Mouse (Mus musculus): ENCODE measurements at regions not wholly inside any gene's neighbourhood (a gene's known extent, or its start where the extent isn't known, plus 50 kb on each side); places are given as distances from the start of the nearest gene placed in this dataset.

DNA sequence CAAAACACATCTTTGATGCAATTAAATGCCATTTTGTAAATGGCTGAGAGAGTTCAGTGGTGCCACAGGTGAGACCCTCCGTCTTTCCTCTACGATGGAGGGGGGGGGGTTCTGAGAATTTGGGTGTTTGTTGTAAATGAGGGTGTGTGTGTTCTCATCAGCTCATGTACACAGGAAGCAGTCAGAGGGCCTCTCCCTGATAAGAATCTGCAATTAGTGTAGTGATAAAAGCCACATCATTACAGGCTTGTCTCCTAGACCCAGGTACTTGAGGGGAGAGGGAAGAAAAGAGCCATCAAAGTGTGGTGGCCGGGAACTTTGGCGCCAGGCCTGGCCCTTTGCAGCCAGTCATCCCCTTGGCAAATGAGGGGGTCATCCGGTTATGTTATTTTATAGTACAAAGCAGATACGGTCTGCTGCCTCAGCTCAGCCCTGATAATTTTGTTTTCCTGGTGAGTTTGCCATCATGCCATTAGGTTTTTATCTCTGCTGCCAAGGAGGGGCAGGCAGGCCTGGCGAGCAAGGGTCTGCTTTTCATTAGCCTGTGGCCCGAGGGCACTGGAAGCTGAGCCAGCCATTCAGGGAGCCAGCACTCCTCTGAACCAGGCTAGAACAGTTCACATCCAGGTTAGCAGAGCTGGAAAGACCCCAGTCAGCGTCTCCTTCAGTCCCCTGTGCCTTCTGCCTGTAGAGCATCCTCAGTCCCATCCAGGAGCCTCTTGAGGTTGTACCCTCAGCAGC lies 59.7 kb downstream of the H2al1j start:
- in situ Hi-C loops (cut with MboI; ENCODE audit: low pct_unique_long_range_greater_than_20kb in 1 of 2, low sequenced_read_pairs in 2 of 2, unreplicated experiment in 1 of 2): no loop called here

GRCm38 (mm10) chrX:11388860-11389259 lies 61.2 kb downstream of the H2al1j start:
- in situ Hi-C loops (cut with MboI; ENCODE audit: low pct_unique_long_range_greater_than_20kb in 1 of 2, low sequenced_read_pairs in 2 of 2, unreplicated experiment in 1 of 2): no loop called here

GRCm38 (mm10) chrX:11400406-11400805 lies 72.8 kb downstream of the H2al1j start:
- in situ Hi-C loops (cut with MboI; ENCODE audit: low pct_unique_long_range_greater_than_20kb in 1 of 2, low sequenced_read_pairs in 2 of 2, unreplicated experiment in 1 of 2): no loop called here

- in situ Hi-C loops (cut with MboI; ENCODE audit: low pct_unique_long_range_greater_than_20kb in 1 of 2, low sequenced_read_pairs in 2 of 2, unreplicated experiment in 1 of 2): no loop called here
Measured at GRCm38 (mm10) chrX:11404369-11404768, 76.7 kb downstream of the H2al1j start.

DNA sequence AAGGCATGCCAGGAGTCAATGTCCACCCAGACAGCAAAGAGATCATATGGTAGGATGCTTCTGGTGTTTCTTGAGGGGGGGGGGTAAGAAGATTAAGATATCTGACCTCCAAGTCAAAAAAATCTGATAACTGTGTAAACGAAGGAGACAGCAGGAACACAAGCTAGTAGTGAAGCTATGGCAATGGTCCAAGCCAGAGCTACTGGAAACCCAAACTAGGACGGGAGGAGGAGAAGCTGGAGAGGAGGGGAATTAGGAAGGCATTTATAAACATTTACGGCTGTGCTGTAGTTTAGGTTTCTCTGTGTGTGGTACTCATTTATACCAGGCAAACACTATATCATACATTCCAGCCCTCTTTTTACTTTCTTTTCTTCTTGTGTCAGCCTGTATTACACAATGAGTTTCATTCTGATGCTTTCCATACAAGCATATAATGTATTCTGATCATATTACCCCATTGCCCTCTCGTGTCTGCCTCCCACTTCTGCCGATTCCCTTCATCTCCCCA lies 84.7 kb downstream of the H2al1j start:
- in situ Hi-C loops (cut with MboI; ENCODE audit: low pct_unique_long_range_greater_than_20kb in 1 of 2, low sequenced_read_pairs in 2 of 2, unreplicated experiment in 1 of 2): no loop called here

DNA sequence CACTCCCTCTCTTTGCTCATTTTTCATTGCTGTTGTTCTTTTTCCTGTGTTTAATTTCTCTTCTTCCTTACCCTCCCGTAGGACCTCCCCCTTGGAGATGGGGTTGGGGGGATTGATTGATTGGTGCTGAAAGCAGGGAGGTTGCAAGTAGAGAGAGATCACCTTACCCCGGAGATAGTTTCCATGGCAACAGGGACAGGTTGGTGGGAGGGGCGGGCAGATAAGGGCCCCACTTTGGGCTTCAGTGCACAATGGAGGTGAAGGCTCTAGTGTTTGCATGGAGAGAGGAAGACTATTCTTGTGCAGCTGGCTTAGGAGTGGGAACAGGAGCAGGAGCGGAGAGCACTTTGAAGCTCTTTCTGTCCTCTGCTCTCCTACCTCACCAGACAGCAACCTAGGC lies 88.0 kb downstream of the H2al1j start:
- in situ Hi-C loops (cut with MboI; ENCODE audit: low pct_unique_long_range_greater_than_20kb in 1 of 2, low sequenced_read_pairs in 2 of 2, unreplicated experiment in 1 of 2): no loop called here

DNA sequence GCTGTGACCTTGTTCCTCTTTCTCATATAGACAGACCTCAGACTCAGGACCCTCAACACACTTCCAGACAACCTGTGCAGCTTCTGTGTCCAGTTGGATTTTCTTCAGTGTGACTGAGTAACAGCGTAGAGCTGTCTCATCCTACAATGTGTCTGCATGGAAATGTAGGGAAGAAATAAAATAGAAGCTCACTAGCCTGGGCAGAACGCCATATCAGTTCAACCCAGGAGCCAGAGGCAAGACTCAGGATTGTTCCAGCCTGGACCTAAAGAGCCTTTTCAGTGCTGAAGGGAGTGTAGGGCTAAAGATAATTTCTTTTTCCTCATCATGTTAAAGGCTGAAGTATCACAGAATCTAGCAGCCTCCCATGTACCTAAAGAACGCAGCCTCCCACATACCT lies 88.9 kb downstream of the H2al1j start:
- in situ Hi-C loops (cut with MboI; ENCODE audit: low pct_unique_long_range_greater_than_20kb in 1 of 2, low sequenced_read_pairs in 2 of 2, unreplicated experiment in 1 of 2): no loop called here

GRCm38 (mm10) chrX:11417861-11418260 lies 90.2 kb downstream of the H2al1j start:
- in situ Hi-C loops (cut with MboI; ENCODE audit: low pct_unique_long_range_greater_than_20kb in 1 of 2, low sequenced_read_pairs in 2 of 2, unreplicated experiment in 1 of 2): no loop called here

DNA sequence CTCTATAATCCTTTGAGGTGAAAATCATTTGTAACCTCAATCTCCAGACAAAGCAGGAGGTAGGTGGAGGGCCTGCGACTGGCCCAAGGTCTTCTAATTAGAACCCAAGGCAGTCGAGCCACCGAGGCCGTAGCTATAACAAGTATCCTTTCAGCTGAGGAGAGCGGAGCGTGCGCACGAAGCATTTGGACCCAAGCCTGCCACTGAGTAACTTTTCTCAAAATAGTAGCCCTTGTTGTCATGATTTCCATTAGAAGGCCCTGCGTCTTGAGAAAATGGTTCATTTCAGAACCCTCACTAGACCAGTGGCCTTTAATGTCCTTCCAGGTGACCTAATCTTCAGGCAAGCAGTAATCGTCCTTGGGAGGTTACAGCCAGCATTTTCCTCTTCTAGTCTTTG lies 90.6 kb downstream of the H2al1j start:
- in situ Hi-C loops (cut with MboI; ENCODE audit: low pct_unique_long_range_greater_than_20kb in 1 of 2, low sequenced_read_pairs in 2 of 2, unreplicated experiment in 1 of 2): no loop called here

- in situ Hi-C loops (cut with MboI; ENCODE audit: low pct_unique_long_range_greater_than_20kb in 1 of 2, low sequenced_read_pairs in 2 of 2, unreplicated experiment in 1 of 2): no loop called here
Measured at GRCm38 (mm10) chrX:11419162-11419631, 91.6 kb downstream of the H2al1j start.

GRCm38 (mm10) chrX:11432403-11433004 lies 104.9 kb downstream of the H2al1j start:
- in situ Hi-C loops (cut with MboI; ENCODE audit: low pct_unique_long_range_greater_than_20kb in 1 of 2, low sequenced_read_pairs in 2 of 2, unreplicated experiment in 1 of 2): loop anchor here in 1 of 2 experiments (25.0 kb wide), 1 partner anchor 105 kb away; no protein-coding TSS in a partner anchor

DNA sequence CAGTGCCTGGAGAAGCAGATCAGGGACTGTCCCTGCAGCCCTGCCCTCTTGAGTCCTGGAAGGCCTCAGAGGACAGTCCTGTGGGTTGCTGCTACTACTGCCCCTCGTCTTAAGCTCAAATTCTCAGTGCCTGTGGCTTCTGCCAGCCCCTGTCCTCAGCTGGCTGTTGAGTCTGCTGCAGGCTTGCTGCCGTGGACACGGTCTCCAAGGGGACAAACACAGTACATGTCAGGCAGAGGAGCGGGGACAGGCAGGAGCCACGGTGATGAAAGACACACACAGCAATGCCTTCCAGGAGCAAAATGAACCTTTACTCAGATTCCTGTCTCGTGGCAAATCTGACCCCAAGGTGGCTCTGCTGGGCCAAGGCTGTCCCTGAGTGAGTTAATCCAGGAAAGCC lies 107.7 kb downstream of the H2al1j start:
- in situ Hi-C loops (cut with MboI; ENCODE audit: low pct_unique_long_range_greater_than_20kb in 1 of 2, low sequenced_read_pairs in 2 of 2, unreplicated experiment in 1 of 2): loop anchor here in 1 of 2 experiments (25.0 kb wide), 1 partner anchor 102 kb away; no protein-coding TSS in a partner anchor

DNA sequence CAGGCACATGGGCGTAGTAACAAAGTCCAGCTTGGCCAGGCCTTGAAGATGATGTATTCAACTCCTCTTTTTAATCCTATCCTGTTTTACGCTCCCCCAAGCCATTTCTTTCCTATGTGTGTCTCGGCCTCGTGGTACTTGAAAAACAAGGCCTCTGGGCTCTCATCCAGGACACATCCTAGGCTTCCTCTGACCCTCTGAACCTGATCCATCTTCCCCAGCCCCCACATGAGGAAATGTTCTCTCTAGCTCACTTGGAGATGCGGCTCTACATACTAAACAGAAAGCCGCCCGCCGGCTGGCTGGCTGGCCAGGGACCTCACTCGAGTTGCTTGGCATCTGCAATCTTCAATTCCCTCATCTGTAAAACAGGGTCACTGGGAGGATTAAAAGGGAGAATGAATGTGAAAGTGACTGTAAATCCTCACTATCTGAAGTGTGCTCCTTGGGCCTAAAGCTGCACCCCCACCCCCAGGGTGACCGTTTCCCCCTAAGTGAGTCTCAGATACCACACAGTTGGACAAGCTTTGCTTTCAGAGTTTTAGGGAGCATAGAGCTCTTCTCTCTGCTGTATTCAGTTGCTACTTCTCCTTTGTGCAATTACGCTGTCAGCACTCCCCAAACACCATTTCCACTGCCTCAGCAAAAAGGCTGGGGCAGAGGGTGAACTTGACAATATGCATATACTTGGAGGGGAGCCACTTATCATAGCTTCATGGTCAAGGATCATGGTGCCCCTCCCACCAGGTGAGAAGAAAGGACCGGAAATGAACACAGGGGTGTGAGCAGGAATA lies 109.7 kb downstream of the H2al1j start:
- in situ Hi-C loops (cut with MboI; ENCODE audit: low pct_unique_long_range_greater_than_20kb in 1 of 2, low sequenced_read_pairs in 2 of 2, unreplicated experiment in 1 of 2): loop anchor here in 1 of 2 experiments (25.0 kb wide), 1 partner anchor 100 kb away; no protein-coding TSS in a partner anchor

- in situ Hi-C loops (cut with MboI; ENCODE audit: low pct_unique_long_range_greater_than_20kb in 1 of 2, low sequenced_read_pairs in 2 of 2, unreplicated experiment in 1 of 2): loop anchor here in 1 of 2 experiments (25.0 kb wide), 1 partner anchor 94 kb away; no protein-coding TSS in a partner anchor
Measured at GRCm38 (mm10) chrX:11443543-11443942, 115.9 kb downstream of the H2al1j start.

DNA sequence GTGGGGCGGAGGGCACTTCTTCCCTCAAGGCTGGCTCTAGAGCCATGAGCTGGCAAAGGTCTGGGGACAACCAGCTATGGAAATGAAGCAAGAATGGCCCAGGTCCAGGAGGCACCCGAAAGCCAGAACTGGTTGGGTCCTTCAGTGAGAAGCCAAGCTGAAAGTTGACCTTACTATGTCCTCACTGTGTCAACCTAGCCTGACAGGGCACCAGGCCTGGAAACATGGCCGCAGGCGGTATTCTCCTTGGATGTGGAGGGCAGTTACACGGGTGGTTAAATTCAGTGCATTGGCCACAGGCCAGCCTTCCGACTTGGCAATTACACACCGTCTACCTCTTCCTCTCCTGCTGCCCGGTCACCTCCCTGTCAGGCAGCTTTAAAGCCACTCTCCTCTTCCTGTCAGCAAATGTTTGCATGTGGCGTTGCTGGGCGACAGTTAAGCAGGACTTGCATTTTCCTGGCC lies 116.7 kb downstream of the H2al1j start:
- in situ Hi-C loops (cut with MboI; ENCODE audit: low pct_unique_long_range_greater_than_20kb in 1 of 2, low sequenced_read_pairs in 2 of 2, unreplicated experiment in 1 of 2): loop anchor here in 1 of 2 experiments (25.0 kb wide), 1 partner anchor 93 kb away; no protein-coding TSS in a partner anchor

GRCm38 (mm10) chrX:11448711-11449110 lies 121.1 kb downstream of the H2al1j start:
- in situ Hi-C loops (cut with MboI; ENCODE audit: low pct_unique_long_range_greater_than_20kb in 1 of 2, low sequenced_read_pairs in 2 of 2, unreplicated experiment in 1 of 2): loop anchor here in 1 of 2 experiments (25.0 kb wide), 1 partner anchor 89 kb away; no protein-coding TSS in a partner anchor

DNA sequence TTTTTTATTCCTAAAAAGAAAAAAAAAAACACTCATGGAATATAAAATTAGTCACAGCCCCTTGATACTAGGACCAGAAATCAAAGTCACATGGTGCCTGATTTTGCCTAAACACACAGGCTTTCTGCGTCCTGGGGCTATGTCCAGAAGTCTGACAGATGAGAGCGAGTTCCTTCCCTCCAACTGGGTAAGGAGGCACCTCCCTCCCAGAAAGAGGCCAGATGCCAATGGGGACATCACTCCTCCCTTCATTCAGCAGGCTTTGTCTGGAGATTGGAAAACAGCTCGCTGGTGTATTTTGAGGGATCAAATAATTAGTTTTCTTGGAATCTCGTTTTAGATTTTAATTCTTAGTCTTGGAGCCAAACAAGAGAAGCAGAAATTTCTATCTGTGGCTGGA lies 130.9 kb downstream of the H2al1j start:
- in situ Hi-C loops (cut with MboI; ENCODE audit: low pct_unique_long_range_greater_than_20kb in 1 of 2, low sequenced_read_pairs in 2 of 2, unreplicated experiment in 1 of 2): loop anchor here in 1 of 2 experiments (25.0 kb wide), 1 partner anchor 96 kb away; no protein-coding TSS in a partner anchor

DNA sequence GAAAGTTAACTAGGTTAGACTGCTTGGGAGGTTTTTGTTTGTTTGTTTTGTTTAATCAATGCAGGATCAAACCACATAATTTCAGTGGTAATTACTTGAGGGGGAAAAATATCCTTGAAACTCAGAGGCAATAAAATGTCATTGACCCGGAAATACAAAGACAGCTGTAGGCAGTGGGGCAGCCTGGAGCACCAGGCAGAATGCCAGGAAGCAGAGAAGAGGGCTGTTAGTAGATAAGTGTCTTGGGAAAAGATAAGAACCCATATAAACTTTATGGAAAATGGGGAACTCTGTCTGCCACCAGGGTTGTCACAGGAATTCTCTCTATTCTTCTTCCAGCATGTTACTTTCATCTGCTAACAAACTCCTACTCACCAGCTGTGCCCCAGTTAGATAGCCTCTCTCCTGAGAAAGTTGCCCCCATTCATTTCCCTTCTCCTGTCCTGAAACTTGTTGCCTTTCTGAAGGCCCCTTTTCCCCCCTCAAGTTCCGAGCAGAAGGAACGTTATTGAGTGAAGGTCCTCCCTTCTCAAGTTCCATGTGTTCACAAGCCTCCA lies 136.4 kb downstream of the H2al1j start:
- in situ Hi-C loops (cut with MboI; ENCODE audit: low pct_unique_long_range_greater_than_20kb in 1 of 2, low sequenced_read_pairs in 2 of 2, unreplicated experiment in 1 of 2): loop anchor here in 1 of 2 experiments (25.0 kb wide), 1 partner anchor 102 kb away; no protein-coding TSS in a partner anchor

Measured in mouse embryonic stem cell (cell line).